Mouse (Mus musculus) ovary, adult 18-20 months (tissue): Measurements from ENCODE around the gene Smyd4.

Experiments
- DNase-seq: peaks from one replicate; pipeline ENCODE4 v3.0.0; 2022; ENCODE audit warnings: low spot score, mixed read lengths

The Smyd4 gene

GRCm38 (mm10) chr11:75348199-75348889 lies at the start of gene Smyd4, which contains the start of gene Rpa1:
Smyd4 (plus strand) TSS chr11:75348433.
Rpa1 (minus strand) TSS chr11:75348324.
- DNase-seq = peak; percentile 93

GRCm38 (mm10) chr11:75298491-75298890 lies 49.7 kb upstream of the Smyd4 start:
- DNase-seq = no peak

GRCm38 (mm10) chr11:75299786-75300185 lies 48.4 kb upstream of the Smyd4 start:
- no peak for DNase-seq

GRCm38 (mm10) chr11:75300954-75301353 lies 47.3 kb upstream of the Smyd4 start:
- no peak for DNase-seq

- peak; percentile 33 for DNase-seq
Observed at GRCm38 (mm10) chr11:75304797-75305196, 43.4 kb upstream of the Smyd4 start.

- DNase-seq = no peak
Observed at GRCm38 (mm10) chr11:75308650-75309049, 39.6 kb upstream of the Smyd4 start.

- DNase-seq = no peak
Observed at GRCm38 (mm10) chr11:75310813-75311212, 37.4 kb upstream of the Smyd4 start.

- no peak for DNase-seq
Observed at GRCm38 (mm10) chr11:75311751-75312150, 36.5 kb upstream of the Smyd4 start.

GRCm38 (mm10) chr11:75313834-75314233 lies 34.4 kb upstream of the Smyd4 start:
- no peak for DNase-seq

GRCm38 (mm10) chr11:75318351-75319221 lies 29.6 kb upstream of the Smyd4 start:
- no peak for DNase-seq

- no peak for DNase-seq
Observed at GRCm38 (mm10) chr11:75319246-75319645, 29.0 kb upstream of the Smyd4 start.

GRCm38 (mm10) chr11:75323326-75323737 lies 24.9 kb upstream of the Smyd4 start:
- no peak for DNase-seq

GRCm38 (mm10) chr11:75324433-75324832 lies 23.8 kb upstream of the Smyd4 start:
- no peak for DNase-seq

GRCm38 (mm10) chr11:75325116-75325968 lies 22.9 kb upstream of the Smyd4 start:
- no peak for DNase-seq

- no peak for DNase-seq
Observed at GRCm38 (mm10) chr11:75325969-75326311, 22.3 kb upstream of the Smyd4 start.

- DNase-seq = no peak
Observed at GRCm38 (mm10) chr11:75336676-75337075, 11.6 kb upstream of the Smyd4 start.

- DNase-seq = no peak
Observed at GRCm38 (mm10) chr11:75337246-75337645, 11.0 kb upstream of the Smyd4 start.

GRCm38 (mm10) chr11:75340076-75340475 lies 8.2 kb upstream of the Smyd4 start:
- no peak for DNase-seq

- DNase-seq = no peak
Observed at GRCm38 (mm10) chr11:75340698-75341345, 7.4 kb upstream of the Smyd4 start.

GRCm38 (mm10) chr11:75343096-75343495 lies 5.1 kb upstream of the Smyd4 start:
- DNase-seq = no peak

- no peak for DNase-seq
Observed at GRCm38 (mm10) chr11:75344163-75344562, 4.1 kb upstream of the Smyd4 start.

- no peak for DNase-seq
Observed at GRCm38 (mm10) chr11:75344716-75345115, 3.5 kb upstream of the Smyd4 start.
